Mouse (Mus musculus) embryonic fibroblast, embryonic 13.5 days (primary cell): ENCODE measurements at regions not wholly inside any gene's neighbourhood (a gene's known extent, or its start where the extent isn't known, plus 50 kb on each side); places are given as distances from the start of the nearest gene placed in this dataset.

Source experiments
- CTCF ChIP-seq: IDR thresholded peaks from 2 replicates; pipeline ENCODE4 v1.5.1; 2011; ENCODE audit warnings: mild to moderate bottlenecking, control low read depth, low read length, moderate library complexity, borderline replicate concordance; ENCODE audit not compliant: insufficient read depth
- POLR2A ChIP-seq: IDR thresholded peaks from 2 replicates; pipeline ENCODE4 v1.6.1; 2011; ENCODE audit warnings: low read depth, mild to moderate bottlenecking, control low read depth, low read length, moderate library complexity

DNA sequence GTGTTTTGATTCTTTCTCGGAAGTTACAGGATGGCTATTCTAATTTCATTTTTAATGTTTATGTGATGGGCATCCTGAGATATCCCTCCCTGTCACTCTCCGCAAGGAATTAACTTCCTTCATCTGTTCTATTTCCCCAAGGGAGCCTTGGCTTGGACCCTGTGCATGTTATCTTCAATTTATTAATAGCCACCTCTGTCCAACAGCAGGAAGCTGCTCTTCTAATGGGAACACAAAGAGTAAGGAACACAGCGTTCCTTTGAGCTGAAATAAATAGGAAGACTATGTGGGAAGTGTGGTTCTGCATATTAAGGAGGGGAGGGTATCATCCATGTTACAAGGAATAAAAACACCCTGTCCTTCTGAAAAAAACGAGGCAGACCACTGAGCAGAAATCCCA lies 119.4 kb upstream of the Dap start:
- TF ChIP-seq POLR2A (no peak), CTCF (no peak)
